Mouse (Mus musculus) right cerebral cortex, adult 2 months (tissue): ENCODE measurements around the gene Ndufa12.

Experiments used
- DNase-seq, 2 experiments: peaks; one replicate each; pipeline ENCODE4 v3.0.0; 2021 to 2022; ENCODE audit warnings: low spot score in 2 of 2

The Ndufa12 gene

DNA sequence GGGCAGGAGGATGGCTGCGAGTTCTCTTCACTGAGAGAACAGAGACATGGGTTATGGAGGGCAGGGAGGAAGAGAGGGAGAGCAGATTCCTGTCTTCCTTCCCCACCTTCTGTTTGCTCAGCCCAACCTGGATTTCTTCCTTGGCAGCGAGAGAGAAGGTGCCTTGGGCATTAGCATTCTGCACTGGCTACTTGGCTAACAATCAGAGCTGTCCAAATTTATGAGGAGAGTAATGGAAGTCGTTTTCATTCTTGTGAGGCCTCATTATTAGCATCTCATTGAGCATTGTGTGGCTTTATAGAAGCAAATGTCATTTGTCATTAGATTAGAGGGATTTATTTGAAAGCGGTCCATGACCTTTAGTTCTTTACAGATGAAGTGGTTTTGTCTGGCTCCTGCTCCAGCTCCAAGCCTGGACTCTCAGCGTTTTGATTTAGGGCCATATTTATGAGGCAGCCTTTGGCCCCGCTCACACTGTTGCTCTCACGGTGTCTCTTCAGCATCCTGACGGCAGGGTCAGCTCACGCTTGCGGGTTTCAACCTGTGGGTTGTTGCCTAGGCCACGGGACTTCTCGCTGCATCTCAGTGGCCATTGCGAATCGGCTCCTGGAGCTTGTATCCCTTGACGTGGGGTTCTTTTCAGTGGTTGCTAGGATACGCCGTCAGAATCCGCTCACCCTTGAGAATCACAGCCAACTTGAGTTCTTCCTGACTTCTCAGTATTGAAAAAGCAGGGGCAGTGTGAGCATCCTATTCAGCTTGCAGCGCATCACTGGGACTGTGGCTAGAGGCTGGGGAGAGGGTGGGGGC is 31.9 kb downstream of the Ndufa12 start:
- peak; percentile 66 to 68 for DNase-seq

- no peak for DNase-seq
Measured at GRCm38 (mm10) chr10:94231025-94231424, 32.5 kb downstream of the Ndufa12 start.

DNA sequence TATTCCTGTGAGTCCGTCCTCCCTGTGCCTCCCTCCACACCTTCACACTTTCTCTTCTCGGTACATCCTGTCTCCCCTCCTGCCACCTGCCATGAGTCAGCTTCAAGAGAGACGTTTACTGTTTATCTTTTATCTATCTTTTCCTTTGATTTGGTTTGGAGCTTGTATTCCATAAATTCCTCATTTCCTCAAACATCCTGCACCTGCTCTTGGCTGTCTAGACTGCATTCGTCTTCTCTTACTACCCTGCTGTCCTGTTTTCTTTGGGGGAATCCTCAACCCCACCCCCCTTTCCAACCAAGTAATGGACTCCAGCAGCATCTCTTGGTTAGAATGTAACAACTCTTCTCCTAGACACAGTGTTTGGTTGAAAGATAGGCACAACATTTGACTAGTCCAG is 36.7 kb downstream of the Ndufa12 start:
- no peak for DNase-seq

DNA sequence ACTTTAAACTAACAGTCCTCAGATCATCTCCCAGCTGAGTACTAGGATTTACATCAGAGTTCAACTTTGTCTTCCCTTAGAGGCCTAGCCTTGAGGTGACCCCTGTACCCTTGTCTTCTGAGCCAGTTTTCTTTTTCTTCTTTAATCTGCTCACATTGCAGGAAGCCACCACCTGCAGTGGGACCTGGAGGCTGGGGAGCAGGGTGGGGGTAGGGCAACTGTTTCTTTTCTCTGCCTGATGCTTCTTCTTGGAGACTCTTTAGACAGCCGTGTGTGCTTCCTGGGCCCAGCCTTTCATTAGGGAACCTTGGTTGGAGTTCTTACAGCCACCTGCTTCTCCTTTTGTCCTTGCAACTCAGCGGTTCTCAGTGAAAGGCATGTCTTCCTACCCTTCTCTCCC is 42.8 kb downstream of the Ndufa12 start:
- no peak for DNase-seq

- no peak for DNase-seq
Measured at GRCm38 (mm10) chr10:94247748-94248349, 49.3 kb downstream of the Ndufa12 start.

- DNase-seq: no peak
Measured at GRCm38 (mm10) chr10:94249575-94250456, 51.3 kb downstream of the Ndufa12 start.

DNA sequence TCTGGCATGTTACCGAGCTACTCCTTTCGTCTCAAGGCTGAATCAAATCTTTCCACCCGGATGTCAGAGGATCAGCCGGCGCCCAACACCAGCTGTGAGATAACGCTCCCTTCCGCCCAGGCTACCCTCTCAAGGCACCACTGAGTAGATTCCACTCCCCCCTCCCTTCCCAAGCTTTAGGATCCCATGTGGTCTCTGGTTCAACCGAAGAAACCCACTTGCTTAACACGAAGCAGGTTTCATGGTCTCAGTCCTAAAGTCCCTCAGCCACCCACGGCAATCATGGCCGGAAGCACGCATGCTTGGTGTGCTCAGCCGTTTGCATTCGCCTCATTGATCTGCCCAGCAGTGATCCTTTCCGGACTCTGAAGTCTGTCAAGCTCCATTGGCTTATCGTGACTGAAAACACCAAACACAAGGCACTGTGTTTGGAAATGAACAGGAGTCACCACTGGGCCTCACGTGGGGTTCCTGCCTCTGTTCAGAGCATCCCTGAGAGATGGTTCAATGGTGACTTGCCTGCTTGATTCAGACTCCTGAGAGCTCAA is 54.8 kb downstream of the Ndufa12 start:
- no peak for DNase-seq

DNA sequence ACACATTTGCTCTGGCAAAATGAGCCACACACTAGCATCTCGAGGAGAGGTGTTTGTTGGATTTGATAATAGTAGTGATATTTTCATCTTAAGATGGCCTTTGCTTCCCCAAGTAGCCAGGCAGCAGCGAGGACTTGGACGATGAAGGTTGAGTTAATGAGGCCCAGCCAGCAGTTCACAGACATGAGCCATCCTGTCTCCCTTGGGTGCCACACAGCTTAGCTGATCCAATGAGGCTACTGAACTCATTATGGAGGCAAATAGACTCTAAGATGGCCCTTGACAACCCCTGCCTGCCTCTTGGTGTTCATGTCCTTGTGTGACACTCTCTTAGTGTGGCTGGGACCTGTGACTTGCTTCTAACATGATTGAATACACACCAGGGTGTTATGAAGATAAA is 56.2 kb downstream of the Ndufa12 start:
- DNase-seq: no peak

DNA sequence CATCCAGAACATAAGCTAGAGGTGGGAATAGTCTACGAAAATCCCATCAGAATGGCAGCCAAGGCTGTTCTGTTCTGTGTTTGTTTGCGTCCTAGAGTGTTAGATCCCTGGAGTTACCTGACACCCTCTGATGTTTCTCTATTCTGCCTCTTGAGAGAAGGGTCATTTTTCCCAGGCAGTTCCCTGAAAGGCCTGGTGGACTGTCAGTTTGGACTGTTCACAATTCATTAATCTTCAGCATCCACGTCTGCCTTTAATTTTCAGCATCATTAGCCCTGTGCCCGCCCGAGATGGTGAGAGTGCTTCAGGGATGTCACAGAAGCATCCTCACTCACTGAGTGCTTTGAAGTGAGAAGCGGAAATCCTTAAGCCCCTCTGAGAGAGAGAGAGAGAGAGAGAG is 57.2 kb downstream of the Ndufa12 start:
- no peak for DNase-seq

DNA sequence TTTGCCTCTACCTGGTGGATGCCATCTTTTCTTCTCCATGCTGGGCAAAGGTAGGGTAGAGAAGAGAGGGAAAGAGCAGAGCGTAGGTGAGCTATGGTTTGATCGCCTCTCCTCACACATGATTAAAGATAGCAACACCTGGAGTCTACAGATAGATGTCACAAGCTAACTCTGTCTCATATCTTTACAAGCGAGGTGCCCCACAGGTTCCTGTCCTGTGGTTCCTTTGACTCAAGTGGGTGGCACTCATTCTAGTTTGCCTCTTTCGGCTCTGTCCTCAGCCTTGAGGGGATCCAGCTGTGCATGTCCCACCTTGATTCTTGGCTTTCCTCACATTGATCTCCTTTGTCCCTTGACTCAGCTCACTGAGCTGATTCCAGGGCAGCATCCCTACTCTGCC is 58.0 kb downstream of the Ndufa12 start:
- DNase-seq: no peak

DNA sequence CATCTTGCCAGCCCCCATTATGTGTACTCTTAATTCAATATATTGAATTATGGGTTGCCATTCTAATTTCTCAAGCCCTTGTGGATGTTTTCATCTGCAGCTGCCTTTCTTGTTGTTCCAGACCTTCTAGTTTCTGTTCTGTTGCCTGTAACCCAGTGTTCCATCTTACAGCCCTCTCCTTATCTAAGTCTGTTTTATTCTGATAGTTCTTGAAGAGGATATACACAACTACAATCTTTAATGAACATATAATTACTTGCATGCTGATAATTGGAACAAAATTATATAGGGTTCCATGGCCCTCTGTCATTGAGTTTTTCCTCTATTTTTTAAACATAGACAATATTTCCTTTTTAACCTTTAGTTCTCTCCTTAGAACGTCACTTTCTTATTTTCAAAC is 62.0 kb downstream of the Ndufa12 start:
- DNase-seq: no peak

DNA sequence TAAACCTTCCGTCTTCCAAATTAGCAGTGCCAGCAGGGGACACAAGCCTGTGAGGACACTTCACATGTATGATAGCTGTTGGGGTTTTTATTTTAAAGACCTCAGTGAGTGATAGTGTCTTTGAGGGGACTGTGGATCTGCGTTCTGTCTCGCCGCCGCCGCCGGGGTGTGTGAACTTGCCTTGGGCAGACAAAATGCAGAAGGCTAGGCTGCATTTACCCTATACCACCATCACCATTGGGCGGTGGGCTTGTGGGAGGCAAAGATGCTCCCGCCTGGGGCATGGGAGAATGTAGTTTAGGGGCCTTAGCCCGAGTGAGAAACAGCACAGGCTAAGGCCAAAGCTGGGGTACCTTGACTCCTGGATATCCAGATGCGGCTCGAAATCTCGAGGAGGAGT is 64.1 kb downstream of the Ndufa12 start:
- no peak for DNase-seq

DNA sequence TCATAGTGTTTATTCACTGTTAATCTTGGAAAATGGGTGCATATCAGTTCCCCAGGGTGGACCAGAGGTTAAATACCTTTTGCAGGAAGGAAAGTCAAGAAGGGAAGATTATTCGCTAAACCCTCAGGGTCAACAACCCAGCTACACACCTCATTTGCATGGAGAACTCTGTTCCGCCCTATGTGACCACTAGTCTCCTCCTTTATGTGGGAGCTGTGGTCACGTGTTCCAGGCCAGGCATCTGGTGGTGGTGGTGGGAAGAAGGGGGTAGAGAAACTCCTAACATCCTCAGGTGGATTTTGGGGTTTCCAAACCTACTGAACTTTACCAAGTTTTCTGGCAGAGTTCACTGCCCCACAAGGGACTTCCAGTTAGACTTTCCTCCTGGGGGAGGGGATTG is 64.7 kb downstream of the Ndufa12 start:
- DNase-seq: no peak

DNA sequence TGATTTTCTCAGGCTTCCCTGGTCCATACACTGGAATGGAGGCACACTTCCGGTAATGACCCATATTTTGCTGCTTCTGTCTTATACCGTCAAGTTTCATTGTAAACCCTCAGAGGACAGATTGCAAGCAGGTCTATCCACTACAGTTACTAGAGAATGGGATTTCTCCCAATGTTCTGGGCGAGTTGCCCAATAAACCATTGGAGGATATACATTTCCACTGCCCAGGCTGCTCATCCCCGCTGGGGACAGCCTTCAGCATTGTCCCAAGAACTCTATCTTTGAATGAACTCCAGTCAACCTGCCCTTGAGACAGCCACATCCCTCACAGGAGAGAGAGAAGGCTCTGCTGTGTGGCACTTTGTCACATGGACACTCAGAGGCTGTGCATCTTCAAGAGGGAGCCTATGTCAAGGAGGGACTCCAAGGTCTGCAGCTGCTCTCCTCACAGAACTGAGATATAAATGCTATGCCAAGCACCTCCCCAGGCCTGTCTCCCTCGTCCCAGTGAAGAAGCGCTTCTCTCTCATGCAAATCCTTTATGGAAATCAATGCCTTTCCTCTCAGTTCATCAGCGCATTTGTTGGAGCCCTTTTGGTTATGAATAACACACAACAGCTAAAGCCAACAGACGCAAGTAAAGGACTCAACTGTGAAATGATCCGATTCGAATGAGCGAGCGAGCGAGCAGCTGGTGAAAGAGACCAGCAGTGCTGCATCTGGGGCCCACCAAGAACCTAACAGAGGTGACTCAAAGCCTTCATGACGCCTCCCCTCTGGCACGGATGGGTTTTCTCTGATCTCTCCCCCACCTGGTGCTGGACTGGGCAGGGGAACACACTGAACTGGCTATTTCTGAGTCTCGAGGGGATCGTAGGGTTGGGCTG is 67.4 kb downstream of the Ndufa12 start:
- DNase-seq: no peak
